Mouse (Mus musculus) layer of hippocampus, adult 2 months (tissue): ENCODE data around the gene Zfp13. TPM values are rescaled to one million over a fixed set of nuclear protein-coding genes. Genes with fewer than 3 reads are reported as not detected.
A peak's percentile ranks its signal among the peaks of the same experiment; 100 is the strongest.
"Not testable (repeated sequence)": the region's sequence is repeated elsewhere in the genome, so short reads cannot be mapped to it uniquely, and the experiment has no call there.

ENCODE experiments used
- DNase-seq, 2 experiments: peaks; one replicate each; pipeline ENCODE4 v3.0.0; 2022; ENCODE audit warnings: low spot score in 2 of 2
- H3K27ac ChIP-seq: fragments of 200-600 bp; 2 replicates; pipeline ENCODE4 v1.8.1; 2022
- H3K4me3 ChIP-seq: fragments of 200-600 bp; 2 replicates; pipeline ENCODE4 v1.8.1; 2022; ENCODE audit warnings: mild to moderate bottlenecking
- CTCF ChIP-seq: fragments of 200-600 bp; conservative IDR thresholded peaks from 2 replicates; pipeline ENCODE4 v1.8.1; 2022; ENCODE audit warnings: antibody characterized with exemption, mild to moderate bottlenecking, moderate library complexity
- total RNA-seq, 2 experiments: library from RNA; stranded (reverse); gene quantifications; 2 replicates each; pipeline ENCODE4 v1.2.3; 2021

The Zfp13 gene
- total RNA-seq, 2 experiments from 2014 or later: 30.1 to 33.6 TPM

- peak; percentile 75 for TF ChIP-seq CTCF
- no peak overlapping the region for H3K27ac ChIP-seq
- no peak for DNase-seq
- no peak overlapping the region for H3K4me3 ChIP-seq
Observed at GRCm38 (mm10) chr17:23603542-23603941, 4.3 kb upstream of the Zfp13 start.

GRCm38 (mm10) chr17:23603077-23603476 is 3.8 kb upstream of the Zfp13 start:
- TF ChIP-seq CTCF: no peak
- Histone ChIP-seq H3K4me3 (no peak overlapping the region), H3K27ac (no peak overlapping the region)
- DNase-seq: no peak

- no peak overlapping the region for H3K27ac ChIP-seq
Observed at GRCm38 (mm10) chr17:23601836-23602585, 2.7 kb upstream of the Zfp13 start.

GRCm38 (mm10) chr17:23600641-23601622 is 1.6 kb upstream of the Zfp13 start, which contains the start of gene Zscan10:
Gene Zscan10, plus strand, starts transcription at chr17:23600856.
- Histone ChIP-seq H3K4me3 (peak within 1 kb of the TSS; percentile 48), H3K27ac (peak within 1 kb of the TSS; percentile 88; the same call in 1 of the 2 replicates)
- TF ChIP-seq CTCF: no peak
- no peak for DNase-seq

More at GRCm38 (mm10) chr17:23601836-23602585, 2.7 kb upstream of the Zfp13 start:
- DNase-seq: no peak
- H3K4me3 ChIP-seq: no peak overlapping the region
- TF ChIP-seq CTCF: no peak

GRCm38 (mm10) chr17:23599605-23600063 is 347 bp upstream of the Zfp13 start:
- no peak for TF ChIP-seq CTCF

GRCm38 (mm10) chr17:23595139-23595538 is 4.1 kb downstream of the Zfp13 start:
- not testable (repeated sequence) for H3K4me3 ChIP-seq, H3K27ac ChIP-seq, DNase-seq

More at GRCm38 (mm10) chr17:23599605-23600063, 347 bp upstream of the Zfp13 start:
- DNase-seq: no peak
- Histone ChIP-seq H3K4me3 (peak overlapping the region; percentile 48), H3K27ac (peak overlapping the region; percentile 88)

- H3K4me3 ChIP-seq: peak overlapping the region; percentile 66
- no peak for DNase-seq
- H3K27ac ChIP-seq: peak overlapping the region; percentile 91
- no peak for TF ChIP-seq CTCF
Observed at GRCm38 (mm10) chr17:23592926-23593300, 6.4 kb downstream of the Zfp13 start.

GRCm38 (mm10) chr17:23592208-23592925 is 6.9 kb downstream of the Zfp13 start:
- H3K4me3 ChIP-seq: peak overlapping the region; percentile 66
- peak overlapping the region; percentile 91 for H3K27ac ChIP-seq
- DNase-seq: peak; percentile 94 to 95
- TF ChIP-seq CTCF: no peak

- H3K4me3 ChIP-seq: no peak overlapping the region
- TF ChIP-seq CTCF: no peak
- DNase-seq: no peak
- H3K27ac ChIP-seq: no peak overlapping the region
Observed at GRCm38 (mm10) chr17:23587253-23587652, 12.0 kb downstream of the Zfp13 start.

- H3K4me3 ChIP-seq: peak overlapping the region; percentile 66
- H3K27ac ChIP-seq: peak overlapping the region; percentile 73
- TF ChIP-seq CTCF: no peak
- DNase-seq: peak; percentile 81 to 82
Observed at GRCm38 (mm10) chr17:23585721-23586491, 13.4 kb downstream of the Zfp13 start.

- no peak for DNase-seq
- Histone ChIP-seq H3K4me3 (no peak overlapping the region; the same call in 1 of the 2 replicates), H3K27ac (no peak overlapping the region)
- TF ChIP-seq CTCF: no peak
Observed at GRCm38 (mm10) chr17:23584786-23585185, 14.5 kb downstream of the Zfp13 start.

- Histone ChIP-seq H3K27ac (no peak overlapping the region), H3K4me3 (no peak overlapping the region)
- no peak for TF ChIP-seq CTCF
- no peak for DNase-seq
Observed at GRCm38 (mm10) chr17:23575951-23576552, 23.2 kb downstream of the Zfp13 start.
